Mouse (Mus musculus): ENCODE results near the gene Gipc2.
"Not testable (repeated sequence)": the region's sequence is repeated elsewhere in the genome, so short reads cannot be mapped to it uniquely, and the experiment has no call there.

Gipc2 gene

GRCm38 (mm10) chr3:152166099-152166423 lies at the start of gene Gipc2:
Gene Gipc2 (minus strand): TSS chr3:152166230.
- no peak for DNase-seq (ENCODE audit: low spot score in 2 of 2)

- DNase-seq (ENCODE audit: low spot score in 2 of 2) = no peak
Observed at GRCm38 (mm10) chr3:152213416-152213815, 47.4 kb upstream of the Gipc2 start.

- no peak for DNase-seq (ENCODE audit: low spot score in 2 of 2)
Observed at GRCm38 (mm10) chr3:152211731-152212279, 45.8 kb upstream of the Gipc2 start.

GRCm38 (mm10) chr3:152210728-152211391 lies 44.8 kb upstream of the Gipc2 start:
- peak; percentile 80 to 82 for DNase-seq (ENCODE audit: low spot score in 2 of 2)

GRCm38 (mm10) chr3:152209967-152210634 lies 44.1 kb upstream of the Gipc2 start, which contains the start of the genes Dnajb4 and Fubp1:
Gene Dnajb4 (minus strand): TSS chr3:152210302.
Gene Fubp1 (plus strand): TSS chr3:152210422.
- DNase-seq (ENCODE audit: low spot score in 2 of 2) = peak; percentile 99 to 100

GRCm38 (mm10) chr3:152209177-152209966 lies 43.3 kb upstream of the Gipc2 start:
- DNase-seq (ENCODE audit: low spot score in 2 of 2) = no peak

GRCm38 (mm10) chr3:152208096-152208885 lies 42.3 kb upstream of the Gipc2 start:
- DNase-seq (ENCODE audit: low spot score in 2 of 2) = no peak

GRCm38 (mm10) chr3:152207156-152207555 lies 41.1 kb upstream of the Gipc2 start:
- DNase-seq (ENCODE audit: low spot score in 2 of 2) = no peak

- DNase-seq (ENCODE audit: low spot score in 2 of 2) = no peak
Observed at GRCm38 (mm10) chr3:152204577-152204976, 38.5 kb upstream of the Gipc2 start.

- DNase-seq (ENCODE audit: low spot score in 2 of 2) = no peak
Observed at GRCm38 (mm10) chr3:152203996-152204395, 38.0 kb upstream of the Gipc2 start.

GRCm38 (mm10) chr3:152203411-152203810 lies 37.4 kb upstream of the Gipc2 start:
- no peak for DNase-seq (ENCODE audit: low spot score in 2 of 2)

- no peak for DNase-seq (ENCODE audit: low spot score in 2 of 2)
Observed at GRCm38 (mm10) chr3:152202942-152203341, 36.9 kb upstream of the Gipc2 start.

GRCm38 (mm10) chr3:152201651-152202050 lies 35.6 kb upstream of the Gipc2 start:
- DNase-seq (ENCODE audit: low spot score in 2 of 2) = no peak

- no peak for DNase-seq (ENCODE audit: low spot score in 2 of 2)
Observed at GRCm38 (mm10) chr3:152201181-152201580, 35.2 kb upstream of the Gipc2 start.

GRCm38 (mm10) chr3:152199125-152199524 lies 33.1 kb upstream of the Gipc2 start:
- no peak for DNase-seq (ENCODE audit: low spot score in 2 of 2)

GRCm38 (mm10) chr3:152197246-152197645 lies 31.2 kb upstream of the Gipc2 start:
- DNase-seq (ENCODE audit: low spot score in 2 of 2) = not testable (repeated sequence)

GRCm38 (mm10) chr3:152193635-152194097 lies 27.6 kb upstream of the Gipc2 start:
- peak; percentile 92 to 95 for DNase-seq (ENCODE audit: low spot score in 2 of 2)

- no peak for DNase-seq (ENCODE audit: low spot score in 2 of 2)
Observed at GRCm38 (mm10) chr3:152193177-152193576, 27.1 kb upstream of the Gipc2 start.

GRCm38 (mm10) chr3:152192238-152192931 lies 26.4 kb upstream of the Gipc2 start:
- DNase-seq (ENCODE audit: low spot score in 2 of 2) = no peak

- no peak for DNase-seq (ENCODE audit: low spot score in 2 of 2)
Observed at GRCm38 (mm10) chr3:152191791-152192237, 25.8 kb upstream of the Gipc2 start.

All from right cerebral cortex, postnatal 10 days (tissue).